Mouse (Mus musculus) liver, embryonic 14.5 days (tissue): ENCODE measurements around the gene Scg3. TPM values are rescaled to one million over a fixed set of nuclear protein-coding genes. Genes with fewer than 3 reads are reported as not detected.

ENCODE experiments used
- ATAC-seq: fragments of 200-750 bp; cut with Nextera tagmentation; 2 replicates; pipeline ENCODE4 v1.8.0; 2017; ENCODE audit warnings: moderate number of reproducible peaks, mild to moderate bottlenecking, moderate library complexity; ENCODE audit not compliant: insufficient read depth
- DNase-seq, 3 experiments: peaks; one replicate each; pipeline ENCODE4 v3.0.0-alpha.2; 2012 to 2013; ENCODE audit warnings: low read depth in 3 of 3, low spot score in 3 of 3
- H3K27ac ChIP-seq: fragments of 300-500 bp; sonication (generic); 2 replicates; pipeline ENCODE4 v1.5.1; 2014; ENCODE audit warnings: moderate library complexity, mild to moderate bottlenecking, control low read depth, inconsistent platforms
- H3K27me3 ChIP-seq: fragments of 300-500 bp; sonication (generic); 2 replicates; pipeline ENCODE4 v1.6.1; 2014; ENCODE audit warnings: mild to moderate bottlenecking, low read length, moderate library complexity; ENCODE audit not compliant: control insufficient read depth, insufficient read depth
- H3K36me3 ChIP-seq: fragments of 300-500 bp; sonication (generic); replicated peaks from 2 replicates; pipeline ENCODE4 v1.6.1; 2014; ENCODE audit warnings: low read depth; ENCODE audit not compliant: control insufficient read depth, insufficient read depth
- H3K4me1 ChIP-seq, 2 experiments: fragments of 200-500 bp in 1 of 2; fragments of 300-500 bp in 1 of 2; sonication (generic) in 1 of 2; replicated peaks; 2 replicates each; pipeline ENCODE4 v1.6.1; 2012 to 2014; ENCODE audit warnings: antibody characterized with exemption in 1 of 2, inconsistent platforms in 1 of 2, low read length in 1 of 2; ENCODE audit not compliant: control insufficient read depth in 2 of 2, insufficient read depth in 2 of 2
- H3K4me2 ChIP-seq: fragments of 300-500 bp; sonication (generic); 2 replicates; pipeline ENCODE4 v1.6.1; 2014; ENCODE audit warnings: low read depth, mild to moderate bottlenecking, control low read depth, moderate library complexity
- H3K4me3 ChIP-seq, 2 experiments: fragments of 200-500 bp in 1 of 2; fragments of 300-500 bp in 1 of 2; sonication (generic) in 1 of 2; 2 replicates each; pipeline ENCODE4 v1.5.1; 2012 to 2014; ENCODE audit warnings: low read depth in 2 of 2, low read length in 2 of 2, mild to moderate bottlenecking in 2 of 2, control low read depth in 1 of 2, inconsistent platforms in 1 of 2, moderate library complexity in 1 of 2; ENCODE audit not compliant: insufficient read depth in 1 of 2
- H3K9ac ChIP-seq: fragments of 300-500 bp; sonication (generic); replicated peaks from 2 replicates; pipeline ENCODE4 v1.6.1; 2014; ENCODE audit warnings: mild to moderate bottlenecking, control low read depth, moderate library complexity
- H3K9me3 ChIP-seq: fragments of 300-500 bp; sonication (generic); 2 replicates; pipeline ENCODE4 v1.6.1; 2016; ENCODE audit warnings: low read length, mixed read lengths; ENCODE audit not compliant: control insufficient read depth
- CTCF ChIP-seq: IDR thresholded peaks from 2 replicates; pipeline ENCODE4 v1.5.1; 2016; ENCODE audit warnings: antibody characterized with exemption, low read depth, control low read depth
- EP300 ChIP-seq: IDR thresholded peaks from 2 replicates; pipeline ENCODE4 v1.6.1; 2016; ENCODE audit warnings: antibody characterized with exemption, low read depth
- WGBS: fragments of 180-500 bp; shearing (Covaris S2); extraction: QIAGEN DNeasy Blood & Tissue Kit; methylation state at CpG from one replicate; pipeline ENCODE4 v1.1.7; 2014; ENCODE audit not compliant: insufficient replicate concordance; 5-methylcytosine and 5-hydroxymethylcytosine counted together
- polyA plus RNA-seq, 2 experiments: library from polyadenylated mRNA; depleted of rRNA in 1 of 2; stranded (reverse) in 1 of 2; unstranded in 1 of 2; fragments of >200 nt; fragmentation: Nextera tagmentation in 1 of 2; extraction: Ambion mirVana in 1 of 2; gene quantifications; 2 replicates each; pipeline versions ENCODE4 v1.2.1 to v1.2.3; 2012 to 2014

The Scg3 gene
- polyA plus RNA-seq, 2 experiments, result 0.04 TPM; not detected in 1

GRCm38 (mm10) chr9:75607496-75607895, 76.4 kb downstream of the Scg3 start:
- TF ChIP-seq CTCF, result no peak
- no peak for TF ChIP-seq EP300
- no peak overlapping the region for H3K4me3 ChIP-seq
- H3K27me3 ChIP-seq, result peaks cover 31% of the 10 kb centered on the region
- H3K9ac ChIP-seq, result no peak overlapping the region
- no peak overlapping the region for H3K27ac ChIP-seq
- H3K4me1 ChIP-seq, result no peaks in the 10 kb centered on the region
- DNase-seq (no peak), ATAC-seq (no peak)
- H3K36me3 ChIP-seq, result no peaks in the 10 kb centered on the region
- WGBS, result 49% methylated on average over 4 of the region's 4 CpGs
- H3K9me3 ChIP-seq, result no peaks in the 10 kb centered on the region
- H3K4me2 ChIP-seq, result no peak overlapping the region

GRCm38 (mm10) chr9:75601510-75601909, 82.3 kb downstream of the Scg3 start:
- Histone ChIP-seq H3K9me3 (no peaks in the 10 kb centered on the region), H3K27ac (no peak overlapping the region), H3K4me2 (no peak overlapping the region), H3K36me3 (no peaks in the 10 kb centered on the region), H3K4me3 (no peak overlapping the region), H3K27me3 (no peaks in the 10 kb centered on the region), H3K4me1 (no peaks in the 10 kb centered on the region), H3K9ac (no peak overlapping the region)
- WGBS, result 12% methylated on average over 12 of the region's 12 CpGs
- DNase-seq (no peak), ATAC-seq (no peak)
- no peak for TF ChIP-seq CTCF
- TF ChIP-seq EP300, result no peak

GRCm38 (mm10) chr9:75600166-75600934, 83.5 kb downstream of the Scg3 start:
- no peak for TF ChIP-seq CTCF
- TF ChIP-seq EP300, result no peak
- H3K9me3 ChIP-seq, result no peaks in the 10 kb centered on the region
- no peak for ATAC-seq
- no peaks in the 10 kb centered on the region for H3K36me3 ChIP-seq
- no peak overlapping the region for H3K4me3 ChIP-seq
- H3K27ac ChIP-seq, result no peak overlapping the region
- H3K4me2 ChIP-seq, result no peak overlapping the region
- 60% methylated on average over 7 of the region's 7 CpGs for WGBS
- DNase-seq, result no peak
- no peaks in the 10 kb centered on the region for H3K27me3 ChIP-seq
- no peaks in the 10 kb centered on the region for H3K4me1 ChIP-seq
- H3K9ac ChIP-seq, result no peak overlapping the region

GRCm38 (mm10) chr9:75599191-75599841, 84.5 kb downstream of the Scg3 start:
- H3K4me3 ChIP-seq, result no peak overlapping the region
- 45% methylated on average over 5 of the region's 5 CpGs for WGBS
- no peak overlapping the region for H3K4me2 ChIP-seq
- no peak overlapping the region for H3K27ac ChIP-seq
- no peak overlapping the region for H3K9ac ChIP-seq
- DNase-seq (no peak), ATAC-seq (no peak)
- no peaks in the 10 kb centered on the region for H3K4me1 ChIP-seq
- no peaks in the 10 kb centered on the region for H3K27me3 ChIP-seq
- H3K9me3 ChIP-seq, result no peaks in the 10 kb centered on the region
- TF ChIP-seq EP300 (no peak), CTCF (no peak)
- no peaks in the 10 kb centered on the region for H3K36me3 ChIP-seq

DNA sequence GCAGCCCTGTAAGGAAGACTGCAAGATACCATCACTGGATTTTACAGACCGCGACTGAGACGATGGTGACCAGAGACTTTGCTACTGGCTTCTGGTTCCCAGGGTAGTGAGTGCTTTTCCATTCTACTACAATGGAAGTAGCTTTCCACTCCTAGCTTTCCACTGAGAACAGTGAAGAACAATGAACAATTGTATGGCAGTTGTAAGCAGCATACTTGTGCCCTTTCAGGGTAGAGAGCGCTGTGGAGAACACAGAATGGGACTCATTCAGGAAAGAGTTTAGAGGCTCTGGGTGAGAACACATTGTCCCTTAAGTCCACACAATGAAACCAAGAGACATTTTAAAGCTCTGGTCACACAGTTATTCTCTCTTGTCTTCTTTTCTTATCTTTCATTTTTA, 86.3 kb downstream of the Scg3 start:
- Histone ChIP-seq H3K36me3 (no peaks in the 10 kb centered on the region), H3K27ac (no peak overlapping the region), H3K4me3 (no peak overlapping the region), H3K4me2 (no peak overlapping the region), H3K27me3 (no peaks in the 10 kb centered on the region), H3K9ac (no peak overlapping the region), H3K9me3 (no peaks in the 10 kb centered on the region), H3K4me1 (no peaks in the 10 kb centered on the region)
- 72% methylated on average over 4 of the region's 4 CpGs for WGBS
- no peak for DNase-seq
- no peak for TF ChIP-seq CTCF
- TF ChIP-seq EP300, result no peak
- ATAC-seq, result no peak
